Mouse (Mus musculus) stomach, embryonic 14.5 days (tissue): ENCODE data around the gene Htr1d. TPM values are rescaled to one million over a fixed set of nuclear protein-coding genes. Genes with fewer than 3 reads are reported as not detected.

ENCODE experiments used
- ATAC-seq: fragments of 200-750 bp; cut with Nextera tagmentation; 2 replicates; pipeline ENCODE4 v1.8.0; 2017; ENCODE audit warnings: low read depth, moderate TSS enrichment; ENCODE audit not compliant: insufficient number of reproducible peaks, insufficient read depth, low FRiP score
- H3K27ac ChIP-seq: fragments of 300-500 bp; sonication (generic); 2 replicates; pipeline ENCODE4 v1.5.1; 2014; ENCODE audit warnings: mild to moderate bottlenecking, low read length, moderate library complexity, mixed read lengths
- H3K27me3 ChIP-seq: fragments of 300-500 bp; sonication (generic); 2 replicates; pipeline ENCODE4 v1.6.1; 2014; ENCODE audit warnings: low read length, control low read depth, mixed read lengths; ENCODE audit not compliant: control insufficient read depth, insufficient read depth
- H3K36me3 ChIP-seq: fragments of 300-500 bp; sonication (generic); 2 replicates; pipeline ENCODE4 v1.6.1; 2014; ENCODE audit warnings: mild to moderate bottlenecking, control low read depth, low read length, moderate library complexity, mixed read lengths; ENCODE audit not compliant: control insufficient read depth, insufficient read depth
- H3K4me1 ChIP-seq: fragments of 300-500 bp; sonication (generic); 2 replicates; pipeline ENCODE4 v1.6.1; 2014; ENCODE audit warnings: low read length, control low read depth, mixed read lengths; ENCODE audit not compliant: control insufficient read depth, insufficient read depth
- H3K4me2 ChIP-seq: fragments of 300-500 bp; sonication (generic); replicated peaks from 2 replicates; pipeline ENCODE4 v1.6.1; 2014; ENCODE audit warnings: low read depth, low read length, control low read depth
- H3K4me3 ChIP-seq: fragments of 300-500 bp; sonication (generic); 2 replicates; pipeline ENCODE4 v1.5.1; 2014; ENCODE audit warnings: low read depth, low read length, control low read depth
- H3K9ac ChIP-seq: fragments of 300-500 bp; sonication (generic); replicated peaks from 2 replicates; pipeline ENCODE4 v1.6.1; 2014; ENCODE audit warnings: low read depth, mild to moderate bottlenecking, control low read depth, low read length, moderate library complexity, mixed read lengths
- H3K9me3 ChIP-seq: fragments of 300-500 bp; sonication (generic); 2 replicates; pipeline ENCODE4 v1.6.1; 2016; ENCODE audit warnings: low read depth, low read length, control low read depth; ENCODE audit not compliant: control insufficient read depth
- WGBS: fragments of 180-500 bp; shearing (Covaris S2); extraction: QIAGEN DNeasy Blood & Tissue Kit; methylation state at CpG from one replicate; pipeline ENCODE4 v1.1.7; 2014; 5-methylcytosine and 5-hydroxymethylcytosine counted together
- polyA plus RNA-seq: library from polyadenylated mRNA; unstranded; fragments of >200 nt; fragmentation: Nextera tagmentation; extraction: Ambion mirVana; gene quantifications from 2 replicates; pipeline ENCODE4 v1.2.1, GENCODE M21; 2014

The Htr1d gene
- polyA plus RNA-seq, 1 experiment from 2014 or later: 0.42 TPM

DNA sequence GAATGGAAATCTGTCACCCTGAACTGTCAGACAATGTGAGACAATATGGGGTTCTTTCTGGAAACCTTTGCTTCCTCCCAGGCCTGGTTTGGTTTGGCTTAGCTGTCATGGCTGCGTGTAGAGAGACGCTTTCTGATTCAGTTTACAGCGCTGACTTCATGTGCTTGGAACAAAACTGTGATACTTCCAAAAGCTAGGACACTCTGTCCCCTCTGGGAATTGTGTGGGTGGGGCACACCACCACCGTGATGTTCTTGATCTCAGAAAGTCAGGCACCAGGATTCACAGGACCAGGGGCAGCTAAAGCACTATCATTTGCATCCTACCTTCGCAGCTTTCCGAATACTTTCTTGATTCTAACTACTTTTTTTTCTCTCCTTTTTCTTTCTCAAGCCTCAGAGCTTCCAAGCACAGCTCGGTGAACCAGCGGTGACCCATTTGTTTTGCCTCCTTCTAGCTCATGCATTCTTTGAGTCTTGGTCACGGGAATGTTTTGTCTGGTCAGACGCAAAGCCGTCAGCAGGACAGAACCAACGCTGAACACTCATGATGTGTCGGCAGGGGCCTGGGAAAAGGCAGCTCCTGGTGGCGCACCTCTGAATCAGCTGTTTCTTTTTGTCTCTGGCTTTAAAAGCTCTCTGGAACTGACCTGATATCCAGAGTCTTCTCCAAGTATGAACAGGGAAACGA, 18.2 kb downstream of the Htr1d start:
- no peak for ATAC-seq
- Histone ChIP-seq H3K36me3 (no peaks in the 10 kb centered on the region), H3K9me3 (no peaks in the 10 kb centered on the region), H3K4me1 (no peaks in the 10 kb centered on the region), H3K4me2 (no peak overlapping the region), H3K9ac (no peak overlapping the region), H3K4me3 (no peak overlapping the region), H3K27me3 (no peaks in the 10 kb centered on the region), H3K27ac (no peak overlapping the region)
- WGBS: 63% methylated on average over 15 of the region's 15 CpGs

GRCm38 (mm10) chr4:136444561-136444960, 21.2 kb downstream of the Htr1d start:
- Histone ChIP-seq H3K9me3 (no peaks in the 10 kb centered on the region), H3K27me3 (no peaks in the 10 kb centered on the region), H3K27ac (no peak overlapping the region), H3K9ac (no peak overlapping the region), H3K4me3 (no peak overlapping the region), H3K36me3 (no peaks in the 10 kb centered on the region), H3K4me1 (no peaks in the 10 kb centered on the region), H3K4me2 (no peak overlapping the region)
- 63% methylated on average over 4 of the region's 4 CpGs for WGBS
- no peak for ATAC-seq

- H3K4me3 ChIP-seq: no peak overlapping the region
- WGBS: 84% methylated on average over 5 of the region's 5 CpGs
These were observed 26.5 kb downstream of the Htr1d start for GRCm38 (mm10) chr4:136449795-136450194.

GRCm38 (mm10) chr4:136450271-136450670, 26.9 kb downstream of the Htr1d start:
- 74% methylated on average over 4 of the region's 4 CpGs for WGBS
- H3K9ac ChIP-seq: no peak overlapping the region
- no peak for ATAC-seq

More at GRCm38 (mm10) chr4:136449795-136450194, 26.5 kb downstream of the Htr1d start:
- H3K36me3 ChIP-seq: no peaks in the 10 kb centered on the region
- no peak overlapping the region for H3K9ac ChIP-seq
- H3K4me1 ChIP-seq: no peaks in the 10 kb centered on the region
- no peak overlapping the region for H3K4me2 ChIP-seq
- H3K27me3 ChIP-seq: no peaks in the 10 kb centered on the region
- H3K27ac ChIP-seq: no peak overlapping the region
- H3K9me3 ChIP-seq: no peaks in the 10 kb centered on the region
- ATAC-seq: no peak

DNA sequence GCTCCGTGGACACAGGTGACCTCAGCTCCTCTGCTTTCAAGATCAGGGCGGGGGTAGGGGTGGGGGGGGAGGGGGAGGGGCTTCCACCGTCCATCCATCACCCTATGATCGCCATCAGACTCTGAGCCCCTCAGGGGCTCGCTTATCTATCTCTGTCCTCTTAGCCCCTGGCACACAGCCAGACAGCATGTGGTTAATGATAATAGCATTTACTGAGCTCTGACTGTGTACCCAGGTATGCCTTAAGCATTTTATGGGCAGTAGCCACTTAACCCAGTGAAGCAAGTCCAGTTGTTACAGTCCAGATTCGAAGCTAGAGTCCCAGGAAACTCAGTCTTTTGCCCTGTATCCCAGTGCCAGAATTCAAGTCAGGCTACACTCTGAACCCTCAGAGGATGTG, 28.2 kb downstream of the Htr1d start:
- H3K4me3 ChIP-seq: no peak overlapping the region
- H3K4me2 ChIP-seq: no peak overlapping the region
- H3K4me1 ChIP-seq: no peaks in the 10 kb centered on the region
- H3K27me3 ChIP-seq: no peaks in the 10 kb centered on the region
- WGBS: 2% methylated on average over 6 of the region's 6 CpGs
- H3K9me3 ChIP-seq: no peaks in the 10 kb centered on the region
- peak; percentile 80 for ATAC-seq
- H3K27ac ChIP-seq: no peak overlapping the region
- no peaks in the 10 kb centered on the region for H3K36me3 ChIP-seq
- H3K9ac ChIP-seq: no peak overlapping the region

More at GRCm38 (mm10) chr4:136450271-136450670, 26.9 kb downstream of the Htr1d start:
- H3K4me3 ChIP-seq: no peak overlapping the region
- no peak overlapping the region for H3K27ac ChIP-seq
- H3K36me3 ChIP-seq: no peaks in the 10 kb centered on the region
- no peaks in the 10 kb centered on the region for H3K4me1 ChIP-seq
- H3K27me3 ChIP-seq: no peaks in the 10 kb centered on the region
- no peaks in the 10 kb centered on the region for H3K9me3 ChIP-seq
- no peak overlapping the region for H3K4me2 ChIP-seq

DNA sequence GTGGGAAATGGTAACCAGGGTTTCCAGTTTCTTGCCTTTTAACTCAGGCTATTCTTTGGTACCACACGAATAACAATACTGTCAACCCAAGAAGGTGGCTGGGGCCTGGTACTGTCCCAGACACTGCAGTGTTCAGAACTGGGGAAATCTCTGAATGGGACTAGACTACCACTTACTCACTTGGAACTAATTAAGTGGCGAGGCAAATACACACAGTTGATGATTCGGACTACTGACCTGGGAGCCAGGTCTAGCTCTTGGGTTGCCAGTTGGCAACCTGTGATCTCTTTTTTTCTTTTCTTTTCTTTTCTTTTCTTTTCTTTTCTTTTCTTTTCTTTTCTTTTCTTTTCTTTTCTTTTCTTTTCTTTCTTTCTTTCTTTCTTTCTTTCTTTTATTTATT, 29.0 kb downstream of the Htr1d start:
- 86% methylated on average over 3 of the region's 3 CpGs for WGBS
- H3K27ac ChIP-seq: no peak overlapping the region

DNA sequence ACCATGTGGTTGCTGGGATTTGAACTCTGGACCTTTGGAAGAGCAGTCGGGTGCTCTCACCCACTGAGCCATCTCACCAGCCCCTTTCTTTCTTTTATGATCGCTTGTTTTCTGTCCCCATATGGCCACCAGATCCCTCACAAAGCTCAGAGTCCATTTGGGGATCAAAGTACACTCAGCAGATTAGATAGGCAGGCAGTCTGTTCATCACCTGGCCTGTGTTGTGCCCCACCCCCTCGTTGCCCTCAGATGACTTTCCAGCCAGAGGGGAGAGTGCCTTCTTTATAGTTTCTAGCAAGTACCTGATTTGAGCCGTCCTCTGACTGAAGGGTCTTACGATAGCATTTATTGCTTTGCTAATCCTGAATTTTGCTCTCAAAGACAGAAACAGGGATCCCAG, 29.5 kb downstream of the Htr1d start:
- Histone ChIP-seq H3K9me3 (no peaks in the 10 kb centered on the region), H3K4me2 (no peak overlapping the region), H3K27ac (no peak overlapping the region), H3K9ac (no peak overlapping the region), H3K27me3 (no peaks in the 10 kb centered on the region), H3K36me3 (no peaks in the 10 kb centered on the region), H3K4me1 (no peaks in the 10 kb centered on the region), H3K4me3 (no peak overlapping the region)
- no peak for ATAC-seq
- WGBS: 51% methylated on average over 5 of the region's 5 CpGs

More for the DNA sequence above, 29.0 kb downstream of the Htr1d start:
- no peak overlapping the region for H3K9ac ChIP-seq
- no peaks in the 10 kb centered on the region for H3K4me1 ChIP-seq
- no peak overlapping the region for H3K4me2 ChIP-seq
- H3K9me3 ChIP-seq: no peaks in the 10 kb centered on the region
- no peaks in the 10 kb centered on the region for H3K27me3 ChIP-seq
- no peaks in the 10 kb centered on the region for H3K36me3 ChIP-seq
- ATAC-seq: no peak
- H3K4me3 ChIP-seq: no peak overlapping the region

DNA sequence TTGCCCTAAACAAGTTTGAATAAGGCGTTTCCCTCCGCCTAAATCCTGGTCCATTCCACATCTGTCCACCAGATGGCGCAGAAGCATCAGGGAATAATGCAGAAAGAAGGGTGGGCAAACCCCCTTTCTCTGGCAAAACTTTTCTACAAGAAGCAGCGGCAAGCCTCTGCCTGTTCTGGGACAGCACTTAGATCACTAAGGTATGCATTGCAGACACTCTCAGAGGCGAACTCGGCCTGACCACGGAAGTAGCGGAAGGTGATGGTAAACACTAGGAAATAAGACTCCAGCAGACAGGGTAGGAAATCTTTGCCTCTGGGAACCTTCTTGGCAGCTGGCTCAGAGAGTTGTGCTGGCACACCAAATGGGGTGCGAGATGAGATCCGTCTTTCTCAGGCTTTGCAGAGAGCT, 31.5 kb downstream of the Htr1d start:
- Histone ChIP-seq H3K4me3 (no peak overlapping the region), H3K9ac (no peak overlapping the region)

More for the DNA sequence above, 31.5 kb downstream of the Htr1d start:
- no peaks in the 10 kb centered on the region for H3K9me3 ChIP-seq
- no peak for ATAC-seq
- no peak overlapping the region for H3K27ac ChIP-seq
- 3% methylated on average over 10 of the region's 10 CpGs for WGBS
- no peaks in the 10 kb centered on the region for H3K27me3 ChIP-seq
- no peaks in the 10 kb centered on the region for H3K36me3 ChIP-seq
- peak overlapping the region; percentile 44 for H3K4me2 ChIP-seq
- no peaks in the 10 kb centered on the region for H3K4me1 ChIP-seq
